Mouse (Mus musculus) megakaryocyte, adult 5-6 weeks (primary cell): Measurements from ENCODE around the gene Sipa1l1. TPM values are rescaled to one million over a fixed set of nuclear protein-coding genes. Genes with fewer than 3 reads are reported as not detected.

ENCODE experiments used
- ATAC-seq: 2 replicates; pipeline ENCODE4 v1.8.0; 2016; ENCODE audit warnings: mild to moderate bottlenecking, inconsistent platforms; ENCODE audit not compliant: poor library complexity, severe bottlenecking
- total RNA-seq, 2 experiments: library from RNA; stranded (forward) in 1 of 2; stranded (reverse) in 1 of 2; fragments of 153-499, 151-499 nt in 1 of 2; fragments of 221-1000, 200-1000 nt in 1 of 2; gene quantifications; 2 replicates each; pipeline versions ENCODE4 v1.2.3 to v1.2.4; 2015 to 2017

Sipa1l1 gene
- 7.0 and 7.8 TPM in 2 replicates for total RNA-seq (2015)
- total RNA-seq (2017), result 8.1 and 8.9 TPM in 2 replicates

DNA sequence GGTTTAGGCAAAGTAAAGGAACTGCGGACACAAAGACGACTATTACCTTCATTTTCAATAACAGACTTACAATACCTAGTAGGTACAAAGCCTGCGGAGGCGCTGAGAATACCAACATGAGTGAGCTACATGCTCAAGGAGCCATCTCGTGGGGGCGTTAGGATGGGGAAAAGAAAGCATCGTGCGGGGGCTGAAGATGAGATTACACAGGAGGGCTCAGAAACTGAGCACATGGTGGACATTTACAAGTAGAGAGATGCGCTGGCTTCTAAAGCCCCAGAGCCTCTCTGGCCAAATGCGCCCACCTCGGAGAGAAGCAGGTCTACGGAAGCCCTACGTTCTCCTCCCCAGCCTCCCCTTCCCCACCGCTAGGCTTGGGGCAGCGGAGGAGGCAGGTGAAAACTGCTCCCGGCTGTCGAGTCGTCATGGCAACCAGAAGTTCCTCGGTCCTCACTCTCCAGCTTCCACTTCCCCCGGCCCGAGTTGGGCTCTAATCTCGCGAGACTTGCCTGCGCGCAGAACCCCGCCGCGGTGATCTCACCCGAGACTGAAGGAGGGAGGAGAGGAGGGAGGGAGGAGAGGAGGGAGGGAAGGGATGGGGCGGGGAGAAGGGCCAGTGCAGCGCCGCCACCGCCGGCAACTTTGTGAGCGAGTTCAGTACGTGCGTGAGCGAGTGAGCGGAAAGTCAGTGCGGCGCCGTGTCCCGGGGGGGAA, at the start of gene Sipa1l1:
Gene Sipa1l1, plus strand, starts transcription at position 501 of the 714 bp plus-strand sequence.
- ATAC-seq, result peak; percentile 91

- ATAC-seq, result no peak
Observed at GRCm38 (mm10) chr12:82121947-82122346, 47.2 kb upstream of the Sipa1l1 start.

GRCm38 (mm10) chr12:82122450-82123249, 46.5 kb upstream of the Sipa1l1 start:
- ATAC-seq, result peak; percentile 72

- ATAC-seq, result no peak
Observed at GRCm38 (mm10) chr12:82126796-82127195, 42.3 kb upstream of the Sipa1l1 start.

GRCm38 (mm10) chr12:82139234-82140166, 29.6 kb upstream of the Sipa1l1 start:
- peak; percentile 72 for ATAC-seq

GRCm38 (mm10) chr12:82143371-82143770, 25.7 kb upstream of the Sipa1l1 start:
- no peak for ATAC-seq

- no peak for ATAC-seq
Observed at GRCm38 (mm10) chr12:82145173-82145572, 23.9 kb upstream of the Sipa1l1 start.

GRCm38 (mm10) chr12:82147021-82147693, 22.0 kb upstream of the Sipa1l1 start:
- no peak for ATAC-seq

DNA sequence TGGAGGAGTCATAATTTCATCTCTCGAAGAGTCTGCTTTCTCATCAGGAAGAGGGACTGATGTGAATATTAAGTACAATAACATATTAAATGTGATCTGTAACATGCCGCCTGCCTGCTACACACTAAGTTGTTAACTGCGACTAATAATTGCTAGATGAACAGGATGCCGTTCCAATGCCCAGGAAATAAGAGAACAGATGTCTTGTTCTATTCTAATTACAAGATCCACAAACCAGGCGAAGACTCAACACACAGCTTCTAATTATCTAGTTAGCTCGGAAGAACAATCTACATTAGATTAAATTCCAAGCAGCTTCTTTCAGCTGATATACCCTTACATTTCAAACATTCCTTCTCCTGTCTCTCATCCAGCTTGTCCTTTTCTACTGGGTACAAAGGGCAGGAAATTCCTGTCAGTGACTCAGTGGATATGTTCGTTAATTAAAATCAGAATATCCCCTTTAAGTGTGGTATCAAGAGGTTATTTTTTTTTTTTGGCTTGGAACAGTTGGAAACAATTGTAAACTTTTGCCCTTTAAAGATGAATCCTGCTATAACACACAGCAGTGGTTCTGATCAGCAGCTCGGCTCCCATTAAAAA, 20.7 kb upstream of the Sipa1l1 start:
- ATAC-seq, result no peak

DNA sequence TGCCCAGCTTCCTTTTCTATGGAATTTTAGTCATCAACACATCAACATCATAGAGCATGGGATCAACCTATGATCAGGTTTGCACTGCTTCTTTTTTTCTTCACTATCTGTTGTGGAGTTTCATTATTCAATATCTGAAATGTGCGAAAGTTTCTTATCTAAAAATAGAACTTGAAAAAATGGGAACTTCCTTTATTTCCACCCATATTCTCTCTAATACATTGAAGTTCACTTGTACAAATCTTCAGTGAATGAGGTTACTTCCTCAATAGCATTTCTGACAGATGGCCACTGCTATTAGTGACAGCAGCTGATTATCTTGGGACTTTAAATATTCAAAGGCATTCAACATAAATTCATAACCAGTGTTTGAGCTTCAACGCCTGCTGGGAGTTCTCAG, 18.1 kb upstream of the Sipa1l1 start:
- peak; percentile 88 for ATAC-seq

GRCm38 (mm10) chr12:82154527-82154926, 14.6 kb upstream of the Sipa1l1 start:
- no peak for ATAC-seq

- ATAC-seq, result no peak
Observed at GRCm38 (mm10) chr12:82158516-82158915, 10.6 kb upstream of the Sipa1l1 start.

DNA sequence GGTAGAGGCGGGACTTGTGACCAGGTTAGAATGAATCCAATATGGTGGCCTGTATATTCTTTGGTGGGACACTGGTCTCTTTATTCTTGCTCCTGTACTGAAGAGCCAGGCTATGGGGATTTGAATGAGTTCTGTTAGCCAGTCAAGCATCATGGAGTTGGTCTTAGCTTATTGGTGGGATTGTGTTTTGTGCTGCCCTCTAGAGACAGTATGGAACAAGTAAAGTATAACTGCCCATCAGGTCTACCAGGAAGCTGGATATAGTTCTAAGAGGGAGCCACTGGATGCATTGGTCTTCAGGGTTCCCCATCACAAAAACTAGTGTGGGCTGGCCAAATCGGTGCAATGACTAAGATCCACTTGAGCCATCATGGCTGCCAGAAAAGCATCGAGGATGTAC, 9.7 kb upstream of the Sipa1l1 start:
- no peak for ATAC-seq

DNA sequence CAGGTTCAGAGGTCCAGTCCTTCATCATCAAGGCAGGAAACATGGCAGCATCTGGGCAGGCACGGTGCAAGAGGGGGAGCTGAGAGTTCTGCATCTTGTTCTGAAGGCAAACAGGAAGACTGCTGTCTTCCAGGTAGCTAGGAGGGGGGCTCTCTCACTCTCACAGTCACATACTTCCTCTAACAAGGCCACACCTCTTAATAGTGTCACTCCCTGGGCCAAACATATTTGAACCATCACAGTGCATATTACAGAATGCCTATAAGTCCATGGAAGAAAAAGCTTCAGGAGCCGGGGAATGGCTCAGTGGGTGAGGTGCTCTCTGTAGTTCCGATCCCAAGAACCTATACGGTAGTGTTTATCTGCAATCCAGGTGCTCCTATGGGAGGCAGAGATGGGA, 3.5 kb upstream of the Sipa1l1 start:
- ATAC-seq, result no peak

GRCm38 (mm10) chr12:82166101-82166571, 3.0 kb upstream of the Sipa1l1 start:
- ATAC-seq, result no peak

DNA sequence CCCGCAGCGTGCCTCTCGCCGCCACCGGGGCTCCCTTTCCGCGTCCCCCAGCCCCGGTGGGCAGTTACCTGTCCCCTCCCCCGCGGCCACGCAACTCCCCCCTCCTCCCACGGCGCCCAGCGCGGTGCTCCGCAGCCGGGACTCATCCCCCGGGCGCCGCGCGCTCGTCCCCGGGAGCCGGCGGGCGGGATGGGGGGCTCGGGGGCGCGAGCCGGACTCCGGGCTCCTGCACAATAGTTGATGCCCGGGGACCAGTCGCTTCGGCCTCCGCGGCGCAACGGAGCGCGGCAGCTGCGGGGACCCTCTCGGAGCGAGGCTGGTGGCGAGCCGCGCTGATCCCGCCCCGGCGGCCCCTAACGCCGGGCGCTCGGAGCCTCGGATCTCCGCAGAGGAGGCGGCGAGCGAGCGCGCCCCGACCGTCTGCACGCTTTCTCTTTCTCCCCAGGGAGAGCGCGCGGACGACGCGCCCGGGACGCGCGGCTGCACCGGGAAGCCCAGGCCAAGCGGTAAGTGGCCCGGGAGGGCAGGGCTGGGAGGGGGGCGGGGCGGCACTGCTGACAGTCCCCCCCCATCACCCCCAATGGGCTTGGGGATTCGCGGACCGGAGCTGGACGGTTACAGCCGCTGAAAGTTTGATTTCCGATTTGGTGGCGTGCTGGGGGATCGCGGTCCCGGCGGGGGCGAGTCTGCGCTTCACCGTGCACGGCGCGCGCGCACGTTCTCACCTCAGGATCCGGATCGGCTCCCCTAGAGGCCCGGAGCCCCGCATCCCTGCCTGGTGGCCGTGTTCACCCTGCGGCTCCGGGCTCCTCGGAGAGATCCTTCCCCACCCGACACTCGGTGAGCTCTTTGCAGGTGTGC, 681 bp downstream of the Sipa1l1 start:
- peak; percentile 34 for ATAC-seq

GRCm38 (mm10) chr12:82170461-82171279, 1.6 kb downstream of the Sipa1l1 start:
- ATAC-seq, result no peak

DNA sequence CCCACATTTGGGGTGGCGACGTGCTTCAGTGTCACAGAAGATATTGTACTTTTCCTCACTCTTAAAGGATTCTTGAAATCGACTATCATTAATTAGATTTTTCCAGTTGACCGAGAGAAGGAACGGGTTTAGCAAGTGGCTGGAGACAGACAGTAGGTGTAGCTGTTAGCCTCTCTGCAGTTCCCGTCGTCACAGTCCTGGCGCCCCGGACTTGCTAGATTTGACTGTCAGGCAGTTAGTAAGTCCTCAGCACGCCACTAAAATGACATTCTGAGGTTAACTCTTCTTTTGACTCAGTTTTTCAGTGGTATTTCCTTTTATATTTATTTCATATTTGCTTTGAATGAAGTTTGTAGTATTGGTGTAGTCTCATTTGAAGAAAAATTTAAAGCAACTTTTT, 2.5 kb downstream of the Sipa1l1 start:
- no peak for ATAC-seq
